Mouse (Mus musculus) thymus, adult 2 months (tissue): ENCODE results near the gene Stn1.

Experiments used
- CTCF ChIP-seq: fragments of 200-500 bp; IDR thresholded peaks from 2 replicates; pipeline ENCODE4 v1.5.1; 2012; ENCODE audit warnings: mild to moderate bottlenecking, control low read depth, low read length, moderate library complexity, borderline replicate concordance; ENCODE audit not compliant: control insufficient read depth, poor library complexity, insufficient read depth; ENCODE audit errors: extremely low read depth
- POLR2A ChIP-seq: fragments of 200-500 bp; IDR thresholded peaks from 2 replicates; pipeline ENCODE4 v1.6.1; 2012; ENCODE audit warnings: mild to moderate bottlenecking, low read length, control low read depth, moderate library complexity; ENCODE audit not compliant: control insufficient read depth, poor library complexity, insufficient read depth; ENCODE audit errors: extremely low read depth

GRCm38 (mm10) chr19:47463636-47464303, 73.5 kb downstream of the Stn1 start:
- TF ChIP-seq POLR2A, result no peak
- TF ChIP-seq CTCF, result peak; percentile 90
